Mouse (Mus musculus) left cerebral cortex, adult 9 months (tissue): ENCODE measurements around the gene Chd6.

Source experiments
- DNase-seq, 2 experiments: peaks; one replicate each; pipeline ENCODE4 v3.0.0; 2022; ENCODE audit warnings: low spot score in 2 of 2

Chd6 gene

DNA sequence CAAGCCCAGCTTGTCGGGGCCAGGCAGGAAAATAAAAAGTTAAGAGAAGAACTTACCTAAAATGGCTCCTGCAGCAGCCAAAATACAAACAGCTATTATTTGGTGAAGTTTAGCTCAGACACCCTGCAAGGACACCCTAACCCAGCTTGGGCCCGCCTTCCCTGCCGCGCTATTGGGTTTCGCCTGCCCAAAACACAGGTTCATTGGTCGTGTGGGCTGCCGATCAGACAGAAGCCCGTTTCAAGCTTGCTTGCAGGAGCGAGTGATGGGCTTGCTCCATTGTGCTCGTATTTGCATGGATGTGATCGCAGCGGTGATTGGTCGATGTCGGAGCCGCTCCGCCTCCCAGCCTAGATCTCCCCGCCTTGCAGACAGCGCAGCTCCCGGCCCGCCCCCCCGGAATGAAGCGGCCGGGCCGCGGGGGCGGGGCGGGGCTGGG is at the start of gene Chd6:
TSS of gene Chd6 (minus strand) at position 143 of the 439 bp plus-strand sequence.
- DNase-seq = peak; percentile 99

DNA sequence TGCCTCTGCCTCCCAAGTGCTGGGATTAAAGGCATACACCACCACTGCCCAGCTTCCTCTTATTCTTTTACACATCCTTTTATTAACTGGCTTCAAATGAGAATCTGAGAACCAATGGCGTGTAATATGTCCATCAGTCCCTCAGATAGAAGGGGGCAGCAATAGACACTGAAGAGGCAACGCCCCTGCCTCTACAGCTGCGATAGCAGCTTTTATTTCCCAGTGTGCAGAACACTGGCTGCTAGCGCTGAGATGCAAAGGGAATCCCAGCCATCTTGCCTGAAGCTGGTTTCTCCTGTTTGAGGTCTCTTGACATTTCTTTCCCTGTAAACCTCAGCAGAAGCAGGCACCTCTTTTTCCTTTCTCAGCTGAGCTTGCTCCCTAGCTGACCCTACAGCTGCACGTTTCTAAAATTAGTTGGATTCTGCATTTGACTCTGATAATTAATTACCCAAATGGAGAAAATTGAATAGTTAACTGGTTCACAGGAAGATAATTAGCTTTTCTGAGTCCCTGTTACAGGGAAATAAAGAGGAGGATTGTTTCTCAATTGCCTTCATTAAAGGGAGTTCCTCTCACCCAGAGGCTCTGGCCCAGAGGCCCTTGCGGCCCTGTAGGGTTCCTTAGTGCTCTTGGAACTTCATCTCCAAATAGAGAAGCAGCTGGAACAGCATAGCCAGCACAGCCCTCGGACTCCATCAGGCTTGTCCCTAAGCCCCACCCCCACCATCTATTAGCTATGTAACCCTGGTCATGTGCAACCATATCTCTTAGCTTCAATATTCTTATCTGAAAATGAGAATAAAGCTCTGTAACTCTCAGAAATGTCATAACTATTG is 41.3 kb upstream of the Chd6 start:
- no peak for DNase-seq

DNA sequence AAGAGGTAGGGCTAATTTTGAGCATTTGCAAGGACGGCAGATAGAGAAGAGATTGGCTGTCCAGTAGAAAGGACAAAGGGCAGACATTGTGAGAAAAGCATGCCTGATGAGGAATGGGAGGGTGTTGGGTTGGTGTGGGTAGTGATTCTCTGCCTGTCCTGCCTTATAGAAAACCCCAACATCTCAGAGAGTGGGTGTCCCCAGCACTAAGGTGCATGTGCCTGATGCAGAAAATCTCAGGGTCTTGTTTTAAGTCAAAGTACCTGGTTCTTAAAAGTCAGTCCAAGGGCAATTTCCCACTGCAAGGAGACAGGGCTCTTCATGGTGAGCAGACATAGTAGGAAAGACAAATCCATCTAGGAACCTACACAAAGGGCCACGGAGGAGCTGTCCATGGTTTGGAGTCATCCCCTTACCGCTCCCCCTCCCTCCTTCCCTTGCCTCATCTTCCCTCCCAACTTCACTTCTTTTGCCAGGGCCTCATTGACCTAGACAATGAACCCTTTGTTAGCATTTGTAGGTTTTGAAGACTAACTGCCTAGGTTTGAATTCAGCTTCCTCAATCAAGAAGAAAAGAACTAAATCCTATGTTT is 39.6 kb upstream of the Chd6 start:
- no peak for DNase-seq

DNA sequence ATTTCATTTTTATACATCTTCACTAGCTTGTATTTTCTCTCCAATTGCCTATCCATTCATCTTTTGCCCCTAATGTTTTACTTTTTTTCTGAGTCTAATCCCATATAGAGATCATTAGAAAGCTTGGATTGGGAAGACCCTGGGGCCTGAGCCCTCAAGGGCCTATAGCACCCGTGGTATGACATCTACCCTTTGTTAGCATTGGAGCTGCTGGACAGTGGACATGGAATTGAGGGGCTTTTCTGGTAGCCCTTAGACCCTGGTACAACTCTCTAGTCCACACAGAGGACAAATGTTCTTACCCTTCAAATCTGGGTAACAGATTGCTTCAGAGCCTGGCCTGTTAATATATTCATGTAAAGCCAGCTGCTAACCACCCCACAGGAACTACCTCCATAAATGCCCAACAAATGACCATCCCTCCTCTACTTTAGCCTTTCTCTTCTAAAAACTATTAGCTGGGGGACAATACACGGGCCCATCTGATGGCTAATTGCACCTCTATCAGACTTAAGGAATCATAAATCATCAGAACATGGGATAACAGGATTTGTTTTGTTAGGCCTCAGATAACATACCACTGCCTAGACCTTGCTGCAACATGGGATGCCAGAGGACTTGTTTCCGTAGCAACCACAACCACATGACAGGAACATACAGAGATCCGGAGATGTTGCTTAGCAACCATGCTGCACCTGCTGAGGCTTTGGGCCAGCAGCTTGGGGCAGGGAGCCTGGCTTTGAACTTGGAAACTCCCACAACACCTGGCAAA is 39.0 kb upstream of the Chd6 start:
- DNase-seq = peak; percentile 46 to 51

DNA sequence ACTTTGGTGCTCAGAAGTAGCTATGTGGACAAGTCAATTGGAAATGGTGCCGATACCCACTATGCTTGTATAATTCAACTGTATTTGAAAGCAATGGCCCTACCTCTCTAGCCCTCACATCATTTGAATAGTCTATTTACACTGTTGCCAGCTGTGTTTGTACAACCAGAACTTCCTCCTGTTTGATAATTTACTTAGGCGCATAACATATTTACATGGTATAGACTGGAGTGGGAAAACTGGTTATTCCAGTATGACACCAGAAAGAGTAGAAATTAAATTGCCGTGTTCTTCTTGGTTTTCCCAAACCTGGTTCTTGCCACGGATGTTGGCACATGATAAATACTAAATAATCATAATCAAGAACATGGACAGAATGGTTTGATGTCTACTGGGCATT is 35.9 kb upstream of the Chd6 start:
- DNase-seq = no peak

DNA sequence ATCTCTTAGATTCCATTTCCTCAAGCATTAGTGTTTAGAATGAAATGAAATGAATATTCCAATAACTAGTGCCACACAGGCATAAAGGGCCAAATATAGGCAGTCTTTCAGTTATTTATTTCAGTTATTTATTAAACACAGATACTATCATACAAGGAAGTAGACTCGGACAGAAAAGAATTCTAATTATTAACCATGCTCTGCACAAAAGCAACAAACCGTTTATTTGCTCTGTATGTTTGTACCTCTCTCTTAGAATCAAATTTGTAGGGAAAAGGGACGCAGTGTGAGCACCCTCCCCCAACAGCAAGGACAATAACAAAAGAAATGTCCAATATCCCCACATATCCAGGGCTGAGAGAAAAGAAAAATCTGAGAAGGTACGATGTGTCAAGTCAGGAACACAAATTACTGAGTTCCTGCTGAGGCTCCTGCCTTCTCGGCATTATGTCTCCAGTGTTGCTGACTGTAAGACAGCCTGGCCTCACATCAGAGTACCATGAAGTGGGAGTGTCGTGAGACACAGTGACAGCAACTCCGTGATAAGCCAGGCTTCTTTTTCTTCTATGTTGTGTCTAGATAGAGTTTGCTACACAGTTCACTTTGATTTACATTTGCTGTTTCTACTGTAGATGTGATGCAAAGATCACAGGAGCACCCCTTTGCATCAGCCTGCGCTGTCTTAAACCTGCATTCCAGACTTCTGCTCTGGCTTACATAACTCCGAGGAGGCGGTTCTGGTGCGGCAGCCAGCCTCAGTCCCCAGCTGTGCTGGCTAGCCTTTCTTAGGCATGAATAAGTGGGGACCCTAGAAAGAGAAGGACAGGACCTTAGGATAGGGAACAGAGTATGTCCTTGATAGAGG is 30.0 kb upstream of the Chd6 start:
- peak in 1 of 2 experiments; percentile 60 for DNase-seq

DNA sequence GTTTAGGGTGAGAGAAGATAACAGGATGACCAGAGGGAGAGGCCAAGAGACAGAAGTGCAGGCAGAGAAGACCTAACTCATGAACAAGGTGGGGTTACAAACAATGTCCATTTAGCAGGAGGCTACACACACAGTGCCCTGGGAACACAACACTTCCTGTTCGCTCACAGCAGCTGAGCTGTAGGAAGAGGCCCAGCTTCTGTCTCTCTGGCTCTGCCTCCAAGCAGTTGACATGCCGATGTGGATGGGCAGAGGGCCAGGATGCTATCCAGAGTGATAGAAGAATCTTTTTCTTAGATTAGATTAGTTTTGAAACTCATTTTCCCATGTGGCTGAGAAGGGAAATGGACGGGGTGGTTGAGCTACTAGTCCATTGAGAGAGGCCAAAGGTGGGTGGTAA is 28.1 kb upstream of the Chd6 start:
- DNase-seq = no peak

DNA sequence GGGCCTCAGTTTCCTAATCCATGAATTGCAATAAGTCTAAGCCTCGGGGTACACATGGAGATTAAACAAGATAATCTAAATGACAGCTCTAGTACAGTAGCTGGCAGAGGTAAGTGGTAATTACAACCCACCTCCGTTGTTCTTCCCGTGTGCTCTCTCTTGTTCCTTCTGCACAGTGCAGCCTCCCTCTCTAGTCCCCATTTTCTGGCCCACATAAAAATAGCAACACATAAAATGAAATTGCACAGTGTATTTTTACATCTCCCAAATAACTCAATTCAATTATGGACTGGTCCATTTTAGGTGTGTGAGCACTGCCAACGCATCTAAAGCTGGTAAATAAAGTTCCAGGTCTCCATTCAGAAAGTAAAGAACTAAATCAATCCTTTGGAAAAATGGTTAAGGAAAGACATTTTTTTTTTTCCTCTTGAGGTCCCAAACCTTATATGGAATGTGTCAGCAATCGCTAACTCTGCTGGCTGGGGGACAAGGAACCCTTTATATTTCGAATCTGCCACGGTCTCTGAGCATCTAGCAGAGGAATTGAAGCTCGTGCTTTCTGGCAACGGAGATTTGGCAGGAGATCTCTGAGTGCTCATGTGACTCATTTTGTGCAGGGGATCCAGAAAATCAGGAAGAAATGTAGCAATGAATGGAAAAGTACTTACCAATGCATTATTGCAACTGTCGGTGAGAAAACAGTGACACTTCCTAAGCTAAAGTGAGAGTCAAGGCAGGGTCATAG is 19.7 kb upstream of the Chd6 start:
- DNase-seq = peak in 1 of 2 experiments; percentile 60

DNA sequence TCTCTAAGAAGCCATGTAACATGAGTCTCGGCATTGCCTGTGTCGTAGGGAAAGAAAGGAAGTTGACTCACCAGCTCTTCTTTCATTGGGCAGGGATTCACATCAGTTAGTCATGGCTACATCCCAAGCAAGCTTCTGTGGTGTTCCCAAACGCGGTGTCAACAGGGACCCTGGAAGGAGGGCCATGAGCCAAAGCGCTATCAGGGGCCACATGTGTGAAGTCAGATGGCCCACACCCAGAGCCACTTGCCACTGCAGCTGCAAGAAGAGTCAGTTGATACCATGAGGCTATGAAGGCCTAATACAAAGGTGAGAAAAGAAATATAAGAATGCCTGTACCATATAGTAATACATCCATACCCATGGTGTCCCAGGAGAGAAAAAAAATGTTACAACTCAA is 3.1 kb upstream of the Chd6 start:
- DNase-seq = no peak

DNA sequence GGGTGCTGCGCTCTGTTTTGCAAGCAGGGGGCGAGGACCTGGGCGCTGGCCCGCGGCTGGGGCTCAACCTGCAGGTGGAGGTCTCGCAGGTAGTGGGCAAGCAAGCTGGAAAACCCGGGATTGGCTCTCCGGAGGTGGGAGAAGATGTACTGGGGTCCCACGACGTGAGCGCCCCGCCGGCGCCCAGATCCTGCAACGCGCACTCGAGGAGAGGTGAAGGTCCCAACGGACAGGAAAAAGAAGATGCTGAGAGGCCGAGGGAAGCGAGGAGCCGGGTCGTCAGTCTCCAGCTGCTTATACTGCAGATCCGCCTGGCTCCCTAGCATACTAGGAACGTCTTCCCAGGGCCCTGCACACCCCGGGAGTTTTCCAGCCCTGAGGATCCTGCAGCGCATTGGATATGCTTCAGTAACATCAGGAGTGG is 535 bp upstream of the Chd6 start:
- no peak for DNase-seq

DNA sequence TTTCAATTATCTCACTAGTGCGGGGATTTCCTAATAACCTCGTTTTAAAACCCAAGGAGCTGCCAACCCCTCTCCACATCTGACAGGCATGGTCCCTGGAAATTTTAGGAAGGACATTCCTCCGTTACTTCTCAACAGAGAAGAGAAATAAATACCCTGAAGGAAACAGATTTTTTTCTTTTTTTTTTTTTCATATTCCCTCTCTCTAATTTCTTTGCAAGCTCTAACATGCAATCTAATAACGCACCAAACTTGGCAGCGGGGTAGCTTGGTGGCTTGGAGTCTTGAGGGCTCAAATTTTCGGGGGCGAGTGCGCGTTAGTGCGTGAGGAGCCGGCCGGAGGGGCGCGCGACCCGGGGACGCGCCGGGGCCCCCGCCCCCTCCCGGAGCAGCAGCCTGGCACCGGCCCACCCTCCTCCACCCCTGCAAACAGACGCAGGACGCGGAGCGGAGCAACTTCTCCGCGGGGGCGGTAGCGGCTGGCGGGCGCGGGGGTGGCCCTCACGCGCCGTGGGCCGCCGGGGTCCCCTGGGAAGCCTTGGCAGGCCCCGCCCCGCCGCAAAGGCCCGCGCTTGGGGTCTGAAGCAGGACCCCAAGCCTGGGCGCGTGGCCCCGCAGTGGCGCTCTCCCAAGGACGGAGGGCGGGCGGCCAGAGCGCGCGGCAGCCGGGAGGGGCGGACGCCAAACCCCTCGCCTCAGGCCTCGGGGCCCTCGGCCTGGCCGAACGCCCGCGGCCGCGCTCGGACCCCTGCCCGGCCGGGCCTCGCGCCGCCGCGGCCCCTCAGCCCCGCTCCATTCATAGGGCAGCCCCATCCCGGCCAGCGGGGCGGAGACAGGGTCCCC is 569 bp downstream of the Chd6 start:
- peak in 1 of 2 experiments; percentile 28 for DNase-seq

DNA sequence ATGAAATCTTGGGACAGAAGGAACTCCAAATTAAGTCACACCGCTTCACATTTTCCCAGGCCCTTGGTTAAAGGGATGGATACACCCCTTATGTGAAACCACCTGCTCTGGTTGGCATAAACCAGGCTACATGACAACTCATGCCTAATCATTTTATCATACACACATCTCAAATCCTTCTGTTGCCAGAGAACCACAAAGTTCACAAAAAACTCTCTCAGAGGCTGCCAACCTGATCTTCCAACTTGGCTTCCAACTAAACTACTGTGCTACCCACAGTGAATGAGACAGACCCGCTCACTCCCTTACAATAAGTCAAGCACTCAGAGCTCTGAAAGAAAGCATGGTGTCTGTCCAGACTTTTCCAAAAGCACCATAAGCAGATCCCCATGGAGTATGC is 1.6 kb downstream of the Chd6 start:
- DNase-seq = no peak

DNA sequence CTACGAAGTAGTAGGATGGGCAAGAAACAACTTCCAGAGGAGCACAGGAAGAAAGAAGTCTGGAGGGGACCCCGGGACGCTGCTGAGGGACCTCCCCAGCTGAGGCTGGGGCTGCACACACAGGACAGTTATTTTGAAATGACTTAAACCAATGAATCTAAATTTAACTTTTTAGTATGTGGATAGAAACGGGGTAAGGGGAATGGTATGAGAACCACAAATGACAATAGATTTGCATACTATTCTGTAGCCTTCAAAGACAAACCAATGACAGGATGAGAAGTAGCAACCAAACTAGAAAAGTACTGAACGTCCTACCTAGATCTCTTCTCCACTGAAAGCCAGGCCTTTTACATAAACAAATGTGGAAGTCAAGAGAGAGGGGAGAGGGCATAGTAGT is 5.1 kb downstream of the Chd6 start:
- DNase-seq = no peak

DNA sequence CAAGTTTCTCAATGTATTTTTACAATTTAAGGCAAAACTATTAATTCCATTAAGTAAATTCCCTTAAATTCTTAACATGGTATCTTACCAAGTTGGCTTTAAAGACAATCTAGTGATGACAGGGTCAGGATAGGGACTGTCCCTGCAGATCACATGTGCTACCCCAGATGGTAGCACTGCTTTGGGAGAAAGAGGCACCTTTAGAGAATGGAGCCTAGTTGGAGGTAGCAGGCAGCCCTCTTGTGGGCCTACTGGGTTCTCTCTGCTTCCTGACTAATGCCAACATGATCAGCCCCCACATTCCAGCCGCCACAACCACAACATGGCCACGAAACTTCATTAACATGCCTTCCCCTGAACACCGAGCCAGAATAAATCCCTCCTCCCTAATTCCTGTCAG is 6.8 kb downstream of the Chd6 start:
- DNase-seq = no peak

DNA sequence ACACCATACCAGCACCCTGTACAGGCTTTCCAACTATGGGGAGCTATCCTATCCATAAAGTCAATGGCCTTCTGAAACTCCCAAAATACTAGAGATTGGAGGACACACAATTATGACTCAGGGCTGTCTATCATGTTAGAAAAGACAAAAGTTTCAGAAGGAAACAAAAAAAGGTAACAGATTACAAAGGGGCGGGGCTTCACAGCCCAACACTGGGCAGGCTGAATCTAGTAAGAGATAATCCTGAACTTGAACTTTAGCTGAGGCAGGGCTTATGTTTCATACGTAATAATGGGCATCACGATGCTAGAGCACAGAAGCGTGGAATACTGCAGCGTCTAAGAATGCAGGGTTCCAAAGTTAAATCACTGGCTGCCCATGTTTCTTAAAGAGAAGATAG is 11.1 kb downstream of the Chd6 start:
- DNase-seq = no peak

DNA sequence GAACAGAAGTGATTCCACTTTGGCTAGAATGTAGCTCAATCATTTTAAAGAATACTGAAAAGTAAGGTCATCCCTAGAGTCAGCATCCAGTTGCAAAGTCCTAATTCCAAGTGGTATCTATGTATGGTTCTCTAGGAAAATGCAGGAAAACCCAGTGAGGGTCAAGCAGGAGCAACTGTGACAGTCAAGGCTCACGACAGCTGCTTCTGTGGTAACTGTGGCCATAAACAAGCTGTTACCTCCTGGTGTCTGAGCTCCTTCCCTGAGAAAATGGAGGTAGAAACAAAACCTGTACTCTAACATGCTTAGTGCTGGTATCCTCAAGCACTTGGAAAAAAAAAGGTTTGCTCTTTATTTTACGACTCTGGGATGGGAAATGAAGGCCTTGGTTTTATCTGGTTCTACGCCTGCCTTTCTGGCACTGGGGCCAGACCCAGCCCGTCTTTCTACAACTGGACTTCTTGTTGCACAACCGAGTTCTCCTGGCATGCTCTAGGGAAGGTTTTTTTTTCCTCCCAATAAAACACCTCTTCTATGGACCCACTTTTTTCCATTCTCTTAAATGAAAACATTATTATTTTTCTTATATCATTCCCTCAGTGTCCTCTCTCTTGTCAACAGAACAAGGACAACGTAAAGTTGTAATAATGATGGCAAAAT is 18.0 kb downstream of the Chd6 start:
- DNase-seq = no peak

DNA sequence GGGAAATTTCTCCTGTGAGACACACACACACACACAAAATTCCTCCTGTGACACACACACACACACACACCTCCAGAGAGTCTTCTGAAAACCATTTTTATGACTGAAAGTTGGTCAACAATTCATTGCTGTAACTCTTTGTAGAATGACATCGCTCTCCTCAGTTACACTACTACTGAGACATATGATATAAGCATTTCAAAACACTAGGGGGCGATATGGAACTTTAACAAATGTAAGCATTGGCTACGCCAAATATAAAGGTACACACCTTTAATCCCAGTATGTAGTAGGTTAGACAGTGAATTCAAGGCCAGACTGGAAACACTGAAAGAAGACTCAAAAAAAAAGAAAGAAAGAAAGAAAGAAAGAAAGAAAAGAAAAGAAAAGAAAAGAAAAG is 18.7 kb downstream of the Chd6 start:
- no peak for DNase-seq

DNA sequence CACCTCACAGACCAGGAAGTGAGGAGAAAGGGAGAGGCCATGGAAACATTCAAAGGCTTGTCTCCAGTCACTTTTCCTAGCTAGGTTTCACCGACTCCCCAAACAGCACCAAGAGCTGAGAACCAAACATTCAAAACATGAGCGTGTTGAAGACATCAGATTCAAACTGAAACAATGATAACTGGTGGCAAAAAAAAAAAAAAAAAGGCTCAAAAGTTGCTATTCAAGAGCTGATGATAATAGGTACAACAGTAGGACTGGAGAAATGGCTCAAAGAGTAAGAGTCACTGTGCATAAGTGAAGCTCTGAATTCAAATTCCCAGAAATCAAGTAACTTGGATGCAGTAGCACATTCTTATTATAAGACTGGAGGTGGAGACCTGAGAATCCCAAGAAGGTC is 30.3 kb downstream of the Chd6 start:
- DNase-seq = no peak

DNA sequence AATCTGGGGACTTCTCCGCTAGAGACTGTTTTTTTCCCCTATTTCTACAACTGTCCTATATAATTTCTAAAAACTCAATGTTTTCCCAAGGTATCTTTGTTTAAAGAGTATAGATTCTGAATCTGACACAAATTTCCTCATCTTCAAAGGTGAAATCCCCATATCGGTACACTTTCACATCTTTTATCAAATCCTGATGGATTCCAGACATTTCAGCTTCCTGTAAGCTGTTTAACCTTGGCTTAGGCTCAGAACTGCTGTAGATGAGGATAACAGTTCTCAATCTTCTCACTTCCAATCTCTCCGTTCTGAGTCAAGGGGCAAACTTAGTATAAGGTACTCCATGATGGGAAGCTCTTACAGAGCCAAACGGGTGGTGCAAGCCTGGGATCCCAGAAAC is 32.6 kb downstream of the Chd6 start:
- no peak for DNase-seq

DNA sequence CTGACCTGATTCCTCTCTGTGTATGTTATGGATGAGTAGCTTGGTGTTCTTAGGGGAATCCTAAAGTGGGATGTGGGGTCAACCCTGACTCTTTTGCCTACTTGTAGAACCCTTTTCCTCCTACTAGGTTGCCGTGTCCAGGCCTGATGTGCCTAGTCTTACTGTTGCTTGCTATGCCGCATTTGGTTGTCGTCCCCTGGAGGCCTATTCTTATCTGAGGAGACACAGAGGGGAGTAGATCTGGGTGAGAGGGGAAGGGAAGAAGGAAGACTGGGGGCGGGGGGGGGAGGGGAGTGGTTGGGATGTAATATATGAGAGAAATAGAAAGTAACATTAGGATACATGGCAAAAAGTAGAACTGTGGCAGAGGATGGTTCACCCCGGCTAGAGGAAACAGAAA is 33.3 kb downstream of the Chd6 start:
- no peak for DNase-seq
